Mouse (Mus musculus): ENCODE data around the gene Pds5b.
"Not testable (repeated sequence)": the region's sequence is repeated elsewhere in the genome, so short reads cannot be mapped to it uniquely, and the experiment has no call there.

Pds5b gene

GRCm38 (mm10) chr5:150702714-150703113 lies 29.2 kb downstream of the Pds5b start:
- no peak for DNase-seq (ENCODE audit: low read depth)

- not testable (repeated sequence) for DNase-seq (ENCODE audit: low read depth)
Measured at GRCm38 (mm10) chr5:150706651-150707050, 33.1 kb downstream of the Pds5b start.

- not testable (repeated sequence) for DNase-seq (ENCODE audit: low read depth)
Measured at GRCm38 (mm10) chr5:150707181-150707580, 33.6 kb downstream of the Pds5b start.

- DNase-seq (ENCODE audit: low read depth): no peak
Measured at GRCm38 (mm10) chr5:150711503-150711902, 38.0 kb downstream of the Pds5b start.

- DNase-seq (ENCODE audit: low read depth): no peak
Measured at GRCm38 (mm10) chr5:150713431-150713830, 39.9 kb downstream of the Pds5b start.

- peak; percentile 10 for DNase-seq (ENCODE audit: low read depth)
Measured at GRCm38 (mm10) chr5:150717775-150718174, 44.2 kb downstream of the Pds5b start.

- no peak for DNase-seq (ENCODE audit: low read depth)
Measured at GRCm38 (mm10) chr5:150724641-150725040, 51.1 kb downstream of the Pds5b start.

- not testable (repeated sequence) for DNase-seq (ENCODE audit: low read depth)
Measured at GRCm38 (mm10) chr5:150737028-150737427, 63.5 kb downstream of the Pds5b start.

- no peak for DNase-seq (ENCODE audit: low read depth)
Measured at GRCm38 (mm10) chr5:150739311-150739710, 65.8 kb downstream of the Pds5b start.

- DNase-seq (ENCODE audit: low read depth): no peak
Measured at GRCm38 (mm10) chr5:150740597-150740996, 67.1 kb downstream of the Pds5b start.

- no peak for DNase-seq (ENCODE audit: low read depth)
Measured at GRCm38 (mm10) chr5:150756623-150757022, 83.1 kb downstream of the Pds5b start.

GRCm38 (mm10) chr5:150772403-150772802 lies 98.9 kb downstream of the Pds5b start:
- no peak for DNase-seq (ENCODE audit: low read depth)

- DNase-seq (ENCODE audit: low read depth): no peak
Measured at GRCm38 (mm10) chr5:150773083-150773482, 99.5 kb downstream of the Pds5b start.

- no peak for DNase-seq (ENCODE audit: low read depth)
Measured at GRCm38 (mm10) chr5:150788261-150788660, 114.7 kb downstream of the Pds5b start.

GRCm38 (mm10) chr5:150789039-150789438 lies 115.5 kb downstream of the Pds5b start:
- no peak for DNase-seq (ENCODE audit: low read depth)

- DNase-seq (ENCODE audit: low read depth): no peak
Measured at GRCm38 (mm10) chr5:150794181-150794580, 120.6 kb downstream of the Pds5b start.

GRCm38 (mm10) chr5:150800056-150800455 lies 126.5 kb downstream of the Pds5b start:
- DNase-seq (ENCODE audit: low read depth): no peak

GRCm38 (mm10) chr5:150814111-150814990 lies 140.8 kb downstream of the Pds5b start:
- DNase-seq (ENCODE audit: low read depth): no peak

GRCm38 (mm10) chr5:150815400-150815799 lies 141.9 kb downstream of the Pds5b start:
- no peak for DNase-seq (ENCODE audit: low read depth)

- no peak for DNase-seq (ENCODE audit: low read depth)
Measured at GRCm38 (mm10) chr5:150816775-150817174, 143.2 kb downstream of the Pds5b start.

- no peak for DNase-seq (ENCODE audit: low read depth)
Measured at GRCm38 (mm10) chr5:150818041-150818440, 144.5 kb downstream of the Pds5b start.

GRCm38 (mm10) chr5:150818886-150819285 lies 145.3 kb downstream of the Pds5b start:
- DNase-seq (ENCODE audit: low read depth): no peak

- DNase-seq (ENCODE audit: low read depth): no peak
Measured at GRCm38 (mm10) chr5:150819520-150819919, 146.0 kb downstream of the Pds5b start.

GRCm38 (mm10) chr5:150821152-150821551 lies 147.6 kb downstream of the Pds5b start:
- DNase-seq (ENCODE audit: low read depth): no peak

Measured in fibroblast of lung, adult 2 months (primary cell).